Mouse (Mus musculus) bone marrow macrophage, adult 2 months (primary cell): ENCODE results near the gene Tub.

Experiments
- CTCF ChIP-seq: IDR thresholded peaks from 2 replicates; pipeline ENCODE4 v1.5.1; 2012; ENCODE audit warnings: low read depth, mild to moderate bottlenecking, low read length, moderate library complexity
- POLR2A ChIP-seq: IDR thresholded peaks from 2 replicates; pipeline ENCODE4 v1.6.1; 2012; ENCODE audit warnings: mild to moderate bottlenecking, low read depth, low read length, borderline replicate concordance

GRCm38 (mm10) chr7:108948611-108949010 lies 1.5 kb upstream of the Tub start:
- TF ChIP-seq CTCF (no peak), POLR2A (no peak)
